Mouse (Mus musculus) neutrophil, adult 5-6 weeks (primary cell): ENCODE measurements around the gene Gm44596. TPM values are rescaled to one million over a fixed set of nuclear protein-coding genes. Genes with fewer than 3 reads are reported as not detected.

ENCODE experiments used
- ATAC-seq: fragments of 151-379, 151-347 bp; 2 replicates; pipeline ENCODE4 v1.8.0; 2017; ENCODE audit warnings: mild to moderate bottlenecking, moderate TSS enrichment; ENCODE audit not compliant: insufficient number of reproducible peaks, poor library complexity, low FRiP score, severe bottlenecking; ENCODE audit errors: extremely low read depth
- total RNA-seq: library from RNA; stranded (forward); fragments of 200-1000 nt; gene quantifications from 2 replicates; pipeline ENCODE4 v1.2.3, GENCODE M21; 2017

Gm44596 gene
- total RNA-seq, 1 experiment from 2014 or later: not detected

- ATAC-seq: no peak
Observed at GRCm38 (mm10) chr6:128423496-128424268, 48.4 kb downstream of the Gm44596 start.

DNA sequence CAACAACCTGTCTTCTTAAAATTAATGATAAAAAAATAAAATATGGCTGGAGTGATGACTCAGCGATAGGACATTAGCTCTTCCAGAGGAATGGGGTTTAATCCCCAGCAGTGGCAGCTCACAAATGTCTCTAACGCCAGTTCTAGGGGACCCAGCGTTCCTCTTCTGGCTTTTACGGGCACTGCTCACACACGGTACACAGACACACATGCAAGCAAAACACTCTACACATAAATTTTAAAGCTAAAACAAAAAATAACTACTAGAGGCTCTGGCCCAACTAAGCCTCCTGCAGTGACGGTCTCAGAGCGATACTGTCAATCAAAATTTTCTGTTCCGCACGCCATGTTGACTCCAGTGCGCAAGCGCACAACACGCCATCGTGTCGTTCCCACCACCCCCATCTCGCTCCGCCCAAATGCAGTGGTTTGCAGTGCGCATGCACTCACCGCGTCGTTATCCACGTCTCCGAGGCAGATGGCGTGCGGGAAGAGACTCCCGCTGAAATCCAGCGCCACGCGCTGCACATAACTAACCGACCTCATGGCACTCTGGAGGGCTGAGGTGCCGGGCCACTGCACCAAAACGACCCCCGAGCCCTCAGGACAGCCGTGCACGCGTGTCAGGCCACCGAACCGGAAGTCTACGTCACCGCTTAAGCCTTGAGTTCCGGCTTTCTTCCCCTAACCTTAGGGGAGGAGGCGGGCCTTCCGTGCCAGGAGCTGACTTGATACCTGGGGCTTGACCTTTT is 49.1 kb downstream of the Gm44596 start, which contains the start of gene Itfg2:
Gene Itfg2 (minus strand): TSS at position 663 of the 751 bp plus-strand sequence.
- ATAC-seq: peak; percentile 94

DNA sequence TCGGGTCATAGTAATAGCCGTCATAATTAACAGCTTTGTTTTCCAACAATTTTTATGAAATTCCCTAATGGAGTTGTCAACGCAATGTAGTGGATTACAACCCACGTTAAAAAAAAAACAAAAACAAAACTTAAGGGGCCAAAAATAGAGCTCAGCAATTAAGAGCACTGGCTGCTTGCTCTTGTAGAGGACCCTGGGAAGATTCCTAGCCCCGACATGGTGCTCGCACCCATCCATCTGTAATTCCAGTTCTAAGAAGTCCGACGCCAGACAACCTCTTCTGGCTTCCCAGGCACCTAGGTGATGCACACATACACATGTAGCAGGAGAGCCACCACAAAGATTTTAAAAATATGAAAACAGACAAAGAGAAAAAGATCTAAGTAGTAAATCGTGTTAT is 49.7 kb downstream of the Gm44596 start:
- no peak for ATAC-seq

GRCm38 (mm10) chr6:128427571-128427970 is 52.3 kb downstream of the Gm44596 start:
- ATAC-seq: no peak

DNA sequence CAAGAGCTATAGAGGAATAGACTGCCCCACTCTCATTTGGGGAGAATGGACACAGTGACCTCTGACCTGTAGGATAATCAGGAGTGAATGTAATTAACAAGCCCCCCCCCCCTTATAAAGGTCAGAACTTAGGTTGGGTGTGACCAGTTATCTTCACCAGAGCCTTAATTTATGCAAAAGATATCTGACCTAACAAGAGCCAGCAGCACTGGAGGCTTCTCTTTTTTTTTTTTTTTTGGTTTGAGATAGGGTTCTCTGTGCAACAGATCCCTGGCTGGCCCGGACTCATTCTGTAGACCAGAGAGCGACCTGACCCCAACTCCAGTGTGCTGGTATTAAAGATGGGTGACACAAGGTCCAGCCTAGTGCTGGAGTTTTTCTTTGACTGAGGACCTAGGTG is 54.0 kb downstream of the Gm44596 start:
- no peak for ATAC-seq

- no peak for ATAC-seq
Observed at GRCm38 (mm10) chr6:128429826-128430225, 54.5 kb downstream of the Gm44596 start.

DNA sequence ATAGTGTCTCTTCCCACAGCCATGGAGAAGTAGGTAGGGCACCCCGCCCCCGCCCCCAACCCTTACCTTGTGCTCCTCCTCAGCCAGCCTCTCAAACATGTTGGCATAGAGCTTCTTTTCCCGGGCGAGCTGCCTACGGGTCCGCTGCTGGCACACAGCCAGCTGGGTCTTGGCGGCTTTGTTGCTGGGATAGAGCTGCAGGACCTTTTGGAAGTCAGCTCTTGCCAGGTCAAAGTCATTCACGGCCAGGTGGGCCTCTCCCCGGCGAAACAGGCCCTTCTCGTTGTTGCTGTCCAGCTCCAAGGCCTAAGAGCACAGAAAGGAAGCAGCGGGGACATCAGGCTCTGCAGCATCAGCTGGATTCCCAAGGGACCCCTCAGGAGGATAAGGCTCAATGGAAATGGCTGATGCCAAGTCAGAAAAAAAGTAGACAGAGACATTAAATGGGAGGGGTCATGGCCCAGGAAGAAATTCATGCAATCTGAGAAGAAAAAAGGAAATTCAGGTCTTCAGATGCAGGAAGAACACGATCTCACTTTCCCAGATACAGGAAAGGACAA is 57.1 kb downstream of the Gm44596 start:
- no peak for ATAC-seq

DNA sequence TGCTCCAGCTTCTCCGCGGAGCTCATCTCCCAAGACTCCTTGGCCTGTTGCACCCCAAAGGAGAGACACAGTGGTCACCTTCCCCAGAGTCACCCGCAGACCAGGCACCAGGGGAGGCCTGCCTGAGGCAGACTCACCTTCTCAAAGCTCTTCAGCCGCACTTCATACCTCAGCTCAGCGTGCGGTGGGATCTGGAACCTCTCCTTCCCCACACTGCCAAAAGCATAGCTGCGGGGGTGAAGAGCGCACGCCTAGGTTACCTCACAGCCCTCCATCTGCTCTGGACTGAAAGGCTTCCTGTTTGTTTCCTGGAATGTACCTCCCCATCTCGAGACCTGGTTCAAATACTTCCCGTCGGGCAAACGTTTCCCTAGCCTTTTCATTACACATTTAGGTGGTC is 58.3 kb downstream of the Gm44596 start:
- ATAC-seq: no peak

- no peak for ATAC-seq
Observed at GRCm38 (mm10) chr6:128435474-128435873, 60.2 kb downstream of the Gm44596 start.

DNA sequence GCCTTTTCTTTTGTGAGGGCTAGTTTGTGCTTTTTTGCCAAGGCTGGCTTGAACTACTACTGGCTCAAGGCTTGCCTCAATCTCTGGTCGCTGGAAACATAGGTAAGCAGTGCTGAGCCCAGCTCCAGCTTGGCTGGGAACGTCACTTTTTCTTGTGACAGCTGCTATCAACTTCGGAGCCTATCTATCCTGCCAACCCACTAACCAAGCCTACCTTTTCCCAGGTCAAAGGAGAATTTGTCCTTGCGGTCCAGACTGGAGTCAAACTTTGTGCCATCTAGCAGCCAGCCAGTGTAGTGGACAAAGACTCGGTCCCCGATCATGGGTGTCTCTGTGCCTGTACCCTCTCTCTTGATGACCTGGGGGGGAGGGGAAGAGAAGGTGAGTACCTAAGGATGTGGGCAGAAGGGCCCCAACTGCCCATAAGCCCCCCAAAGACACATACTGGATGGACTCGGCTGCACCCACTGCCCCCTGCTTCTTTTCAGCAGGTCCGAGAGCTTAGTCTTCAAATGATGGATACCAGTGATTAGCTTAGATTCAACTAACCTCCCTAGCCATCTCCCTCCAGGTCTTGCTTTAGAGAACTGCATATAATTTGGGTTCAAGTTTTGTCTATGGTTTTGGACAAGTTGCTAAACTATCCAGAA is 61.2 kb downstream of the Gm44596 start:
- ATAC-seq: no peak

DNA sequence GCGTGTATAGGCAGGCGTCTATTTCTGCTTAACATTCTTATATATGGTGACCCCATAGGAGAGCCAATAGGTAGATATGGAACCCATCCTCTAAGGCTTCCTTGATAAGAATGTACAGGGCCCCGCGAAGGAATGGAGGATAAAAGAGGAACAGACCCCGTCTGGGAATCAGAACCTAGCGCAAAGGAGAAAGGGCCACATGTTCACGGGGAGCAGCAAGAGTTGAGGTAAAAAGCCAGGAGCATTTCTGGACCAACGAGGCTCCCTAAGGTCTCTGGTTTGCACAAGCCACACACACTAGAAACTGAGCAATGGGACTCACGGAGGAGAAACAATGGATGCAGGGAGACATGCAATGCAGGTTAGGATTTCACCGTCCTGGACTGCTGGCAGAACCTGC is 62.0 kb downstream of the Gm44596 start:
- no peak for ATAC-seq

DNA sequence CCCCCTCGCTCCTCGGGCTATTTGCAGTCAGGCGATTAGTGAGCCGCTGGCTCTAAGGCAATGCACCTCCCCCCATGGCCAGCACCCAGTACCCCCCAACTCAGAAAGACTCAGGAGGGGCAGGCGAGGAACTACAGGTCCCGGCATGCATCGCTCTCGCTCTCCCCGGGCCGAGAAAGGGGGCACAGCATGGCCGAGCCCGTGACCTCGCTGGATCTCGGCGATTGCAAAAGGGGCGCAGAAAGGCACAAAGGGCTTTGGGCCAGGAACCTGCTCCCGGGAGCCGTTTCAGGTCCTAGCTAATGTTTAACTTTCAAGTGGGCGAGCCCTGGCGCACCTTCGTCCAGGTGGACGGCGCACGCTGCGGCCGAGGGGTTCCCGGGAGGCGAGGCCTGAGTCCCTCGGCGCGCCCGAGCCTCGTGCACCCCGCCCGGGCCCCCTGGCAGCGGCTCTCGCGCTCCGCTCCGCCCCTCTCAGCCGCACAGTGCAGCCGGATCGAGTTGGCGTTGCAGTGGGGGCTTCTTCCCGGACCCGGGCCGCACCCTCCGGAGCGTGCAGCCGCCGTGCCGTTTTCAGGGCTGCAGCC is 62.5 kb downstream of the Gm44596 start:
- ATAC-seq: 0 out of 2 replicates have a peak, but pooled peaks have one; percentile 23

DNA sequence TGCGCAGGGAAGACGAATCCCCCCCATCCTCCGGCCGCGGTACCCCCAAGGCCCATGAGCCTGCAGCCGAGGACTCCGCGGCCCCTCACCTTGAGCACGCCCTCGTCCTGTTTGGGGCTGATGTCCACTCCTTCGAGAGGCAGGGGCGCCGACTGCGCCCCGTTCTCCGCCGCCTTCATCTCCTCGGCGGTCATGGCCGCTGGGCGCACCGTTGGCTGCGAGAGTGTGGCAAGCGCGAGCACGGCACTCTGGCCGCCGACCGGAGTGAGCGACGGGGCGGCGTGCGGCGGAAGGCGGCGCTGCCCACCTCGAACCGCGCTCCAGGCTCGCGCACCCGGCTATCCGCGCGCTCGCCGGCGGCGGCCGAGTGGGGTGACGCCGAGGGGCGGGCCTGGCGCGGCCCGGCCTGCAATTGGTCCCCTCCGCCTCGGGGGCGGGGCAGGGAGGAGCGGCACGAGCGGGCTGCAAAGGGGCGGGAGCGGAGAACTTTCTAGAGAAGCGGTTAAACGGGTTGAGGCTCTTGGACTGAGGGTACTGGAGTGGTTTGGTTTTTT is 63.1 kb downstream of the Gm44596 start, which contains the start of gene Fkbp4:
Gene Fkbp4 (minus strand): TSS at position 361 of the 554 bp plus-strand sequence.
- ATAC-seq: peak; percentile 90

DNA sequence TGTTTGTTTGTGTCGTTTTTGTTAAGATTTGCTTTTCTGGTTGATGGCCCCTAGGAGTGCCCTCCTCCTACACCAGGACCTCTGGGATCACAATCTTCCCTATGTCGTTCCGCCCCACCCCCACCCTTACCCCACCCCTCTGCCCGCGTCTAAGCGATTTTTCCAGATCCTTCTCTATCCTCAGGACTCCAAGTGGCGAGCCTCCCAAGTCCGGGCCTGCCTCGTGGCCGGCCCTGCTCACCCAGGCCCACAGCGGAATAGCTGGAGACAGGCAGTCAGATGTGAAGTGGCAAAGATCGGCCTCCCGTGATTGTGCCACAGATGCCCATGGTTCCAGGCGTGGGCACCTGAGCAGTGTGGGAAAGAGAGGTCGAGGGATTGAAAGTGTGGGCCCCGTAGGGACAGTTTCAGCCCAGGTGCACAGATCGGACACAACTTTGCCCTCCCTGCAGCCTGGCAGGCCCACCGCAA is 63.6 kb downstream of the Gm44596 start:
- ATAC-seq: no peak

DNA sequence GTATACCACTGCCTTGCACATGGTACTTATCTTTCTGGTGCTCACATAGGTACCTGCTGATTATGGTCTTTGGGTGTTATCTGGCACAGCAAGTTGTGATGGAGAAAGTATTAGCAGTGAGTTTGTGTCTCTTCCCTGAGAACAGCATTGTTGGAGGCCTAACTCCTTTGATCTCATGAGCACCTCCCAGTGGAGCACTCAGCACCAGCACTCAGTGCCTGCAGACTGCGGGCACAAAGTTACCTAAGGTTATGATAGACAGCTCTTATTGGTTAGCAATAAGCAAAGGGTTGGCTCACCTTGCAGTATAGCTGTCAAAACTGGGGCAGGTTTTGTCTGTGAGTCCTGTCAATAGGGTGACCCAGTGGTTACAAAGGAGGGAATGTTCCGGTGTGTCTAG is 64.9 kb downstream of the Gm44596 start:
- ATAC-seq: no peak

DNA sequence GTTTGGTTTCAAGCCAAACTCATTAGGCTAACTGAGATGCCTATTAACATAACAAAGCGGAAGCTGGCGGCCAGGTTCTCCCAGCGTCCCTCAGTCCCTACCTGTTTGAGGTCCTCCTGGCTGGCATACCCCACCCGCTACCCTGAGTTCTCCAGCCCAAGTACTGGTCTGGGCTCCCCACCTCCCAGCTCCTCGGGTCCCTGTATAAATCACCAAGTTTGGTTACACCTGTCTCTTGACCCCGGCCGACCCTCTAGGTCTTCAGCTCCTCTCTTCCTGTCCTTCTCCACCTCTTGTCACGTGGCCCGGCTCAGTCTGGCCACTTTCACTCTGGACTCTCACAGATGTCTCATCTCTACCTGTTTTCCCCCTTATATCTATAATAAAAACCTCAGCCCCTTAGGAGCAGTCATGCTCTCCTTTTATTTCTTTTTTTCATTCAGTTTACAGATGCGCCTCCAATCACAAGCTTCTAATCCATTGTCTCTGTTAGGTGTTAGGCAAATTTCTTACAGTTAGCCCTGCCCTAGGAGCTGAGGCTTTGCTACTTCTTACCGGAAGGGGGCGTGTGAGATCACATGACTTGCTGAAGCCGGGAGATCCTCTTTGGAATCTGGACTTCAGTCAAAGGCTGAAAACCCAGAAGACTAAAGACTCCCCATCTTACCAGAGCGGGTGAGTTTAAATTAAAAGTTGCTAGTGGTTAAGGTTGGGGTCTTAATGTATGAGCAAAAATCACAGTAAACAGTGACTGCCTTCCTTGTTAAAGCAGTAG is 70.6 kb downstream of the Gm44596 start:
- ATAC-seq: peak; percentile 66; the same call in 1 of the 2 replicates

DNA sequence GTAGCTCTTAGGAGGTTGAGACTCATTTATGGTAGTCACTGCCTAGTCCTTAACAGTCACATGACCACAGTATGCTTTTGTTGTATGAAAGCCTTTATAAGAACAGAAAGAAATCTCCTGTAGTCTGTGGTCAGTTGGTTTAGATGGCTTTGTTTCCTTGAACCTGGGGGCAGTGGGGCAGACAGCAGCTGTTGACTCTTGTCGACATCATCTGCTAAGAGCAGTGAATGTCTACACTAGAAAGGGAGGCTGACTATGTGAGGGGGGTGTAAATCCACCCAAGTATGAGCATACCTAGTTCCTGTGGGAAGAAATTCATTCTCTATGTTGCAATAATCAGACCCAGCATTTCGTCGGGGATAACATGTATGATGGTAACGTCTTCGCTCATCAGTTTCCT is 71.8 kb downstream of the Gm44596 start:
- no peak for ATAC-seq
